Mouse (Mus musculus) heart, postnatal 14 days (tissue): ENCODE data around the gene Rabgap1. TPM values are rescaled to one million over a fixed set of nuclear protein-coding genes. Genes with fewer than 3 reads are reported as not detected.
"Not testable (repeated sequence)": the region's sequence is repeated elsewhere in the genome, so short reads cannot be mapped to it uniquely, and the experiment has no call there.

Source experiments
- DNase-seq, 2 experiments: peaks; one replicate each; pipeline ENCODE4 v3.0.0; 2021 to 2022
- intact Hi-C: fragments of 180-260 bp; cut with DNase I; formaldehyde crosslinking; loops from one replicate; pipeline ENCODE4 v1.15.1; 2025
- total RNA-seq, 2 experiments: library from RNA; stranded (reverse); gene quantifications; 2 replicates each; pipeline ENCODE4 v1.2.3; 2021

Rabgap1 gene
- total RNA-seq, 2 experiments from 2014 or later: 41.3 to 42.4 TPM

DNA sequence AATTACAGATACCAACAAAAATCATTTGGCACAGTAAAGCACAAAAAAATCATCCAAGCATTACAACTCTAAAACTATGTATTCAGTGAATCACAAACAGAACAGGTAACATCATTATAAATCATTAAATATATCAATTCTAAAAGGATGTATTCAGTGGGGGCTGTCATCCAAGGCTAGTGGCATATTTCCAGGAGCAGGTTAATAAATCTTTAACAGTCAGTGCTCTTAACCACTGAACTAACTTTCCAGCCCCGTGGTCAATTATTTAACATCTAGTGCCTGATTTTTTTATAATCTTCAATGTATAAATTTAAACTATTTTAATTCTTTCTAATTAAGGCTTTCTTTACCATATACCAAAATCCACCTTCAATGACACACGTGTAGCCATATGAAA is 62.8 kb downstream of the Rabgap1 start:
- intact Hi-C loops, DNase-seq: not testable (repeated sequence)

DNA sequence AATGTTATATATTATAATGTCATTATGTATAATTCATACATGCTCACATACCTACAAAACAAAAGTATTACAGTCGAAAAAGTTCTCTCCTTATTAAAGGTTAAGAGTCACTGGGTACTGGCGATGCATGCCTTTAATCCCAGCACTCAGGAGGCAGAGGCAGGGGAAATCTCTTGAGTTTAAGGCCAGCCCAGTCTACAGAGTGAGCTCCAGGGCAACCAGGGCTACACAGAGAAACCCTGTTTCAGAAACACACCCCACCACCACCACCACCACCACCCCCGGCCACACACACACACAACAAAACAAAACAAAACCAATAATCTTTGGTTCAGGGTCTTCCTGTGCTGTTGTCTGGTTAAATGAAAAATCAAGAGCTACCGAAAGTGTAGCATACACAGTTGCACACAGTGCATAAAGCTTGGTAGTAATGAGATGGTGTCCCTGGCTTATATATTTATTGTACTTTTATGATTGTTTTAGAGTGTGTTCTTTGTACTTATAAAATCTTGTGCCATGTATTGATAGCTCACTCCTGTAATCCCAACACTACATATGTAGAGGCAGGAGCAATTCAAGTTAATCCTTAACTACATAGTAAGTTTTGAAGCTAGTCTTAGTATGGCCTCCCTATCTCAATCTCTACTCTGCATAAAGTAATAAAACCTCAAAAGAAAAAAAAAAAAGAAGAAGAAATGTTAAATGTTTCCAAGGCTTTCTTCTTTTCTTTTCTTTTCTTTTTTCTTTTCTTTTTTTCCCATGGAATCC is 68.2 kb downstream of the Rabgap1 start:
- no peak for DNase-seq
- intact Hi-C loops: no loop called here

DNA sequence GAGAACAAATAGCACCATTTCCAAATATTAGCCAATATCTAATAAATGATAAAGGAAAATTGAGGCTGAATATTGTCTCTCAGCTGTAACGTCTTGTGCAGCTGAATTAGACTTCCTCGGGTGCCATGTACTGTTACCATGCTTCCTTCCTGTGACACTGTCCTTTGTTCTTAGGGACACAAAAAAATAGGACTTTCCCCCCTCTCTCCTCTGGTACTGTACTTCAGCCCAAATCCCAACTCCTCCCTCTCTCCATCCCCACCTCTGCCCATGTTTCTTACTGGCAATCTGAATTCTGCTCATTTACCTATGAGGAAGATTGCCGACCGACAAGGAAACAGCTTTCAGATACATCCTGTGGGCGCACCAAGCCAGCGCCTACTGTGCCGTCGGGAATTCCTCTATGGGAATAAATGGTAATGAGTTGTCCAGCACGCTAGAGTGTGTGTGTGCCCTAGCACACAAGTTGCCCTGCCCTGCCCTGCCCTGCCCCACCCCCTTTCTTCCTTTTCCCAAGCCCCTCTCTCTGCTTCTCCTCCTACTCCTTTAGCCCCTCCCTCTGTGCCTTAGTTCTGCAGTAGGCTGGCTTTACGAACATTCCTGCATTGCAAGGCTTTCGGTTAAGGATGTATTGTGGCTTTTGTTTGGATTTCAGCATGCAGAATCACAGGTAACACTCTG is 73.1 kb downstream of the Rabgap1 start, which contains the start of gene Gpr21:
TSS of gene Gpr21 (plus strand) at position 303 of the 681 bp plus-strand sequence.
- intact Hi-C loops: no loop called here
- DNase-seq: no peak

DNA sequence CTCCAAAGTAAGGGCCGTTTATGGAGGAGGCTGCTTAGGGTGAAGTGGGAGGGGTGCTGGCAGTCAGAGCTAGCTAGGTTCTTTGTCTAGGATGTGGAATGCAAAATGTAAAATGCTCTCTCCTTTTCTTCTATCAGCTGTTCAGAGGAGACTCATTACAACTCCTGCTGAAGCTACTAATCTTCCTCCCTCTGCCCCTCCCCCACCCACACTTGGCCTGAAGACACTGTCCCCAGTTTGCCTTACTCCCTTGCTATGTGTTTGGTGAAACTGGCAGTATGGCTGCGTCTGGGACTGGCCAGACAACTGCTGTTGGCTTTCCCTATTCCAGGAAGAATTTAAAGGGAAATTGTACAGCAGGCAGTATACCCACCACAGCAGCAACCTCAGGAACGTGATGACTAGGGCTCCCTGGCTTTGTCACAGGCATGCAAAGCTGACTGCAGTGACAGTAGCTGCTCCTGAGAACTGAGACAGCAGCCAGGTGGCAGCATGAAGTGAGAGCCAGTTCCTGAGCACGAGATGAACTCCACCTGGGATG is 73.9 kb downstream of the Rabgap1 start:
- no peak for DNase-seq
- intact Hi-C loops: no loop called here

DNA sequence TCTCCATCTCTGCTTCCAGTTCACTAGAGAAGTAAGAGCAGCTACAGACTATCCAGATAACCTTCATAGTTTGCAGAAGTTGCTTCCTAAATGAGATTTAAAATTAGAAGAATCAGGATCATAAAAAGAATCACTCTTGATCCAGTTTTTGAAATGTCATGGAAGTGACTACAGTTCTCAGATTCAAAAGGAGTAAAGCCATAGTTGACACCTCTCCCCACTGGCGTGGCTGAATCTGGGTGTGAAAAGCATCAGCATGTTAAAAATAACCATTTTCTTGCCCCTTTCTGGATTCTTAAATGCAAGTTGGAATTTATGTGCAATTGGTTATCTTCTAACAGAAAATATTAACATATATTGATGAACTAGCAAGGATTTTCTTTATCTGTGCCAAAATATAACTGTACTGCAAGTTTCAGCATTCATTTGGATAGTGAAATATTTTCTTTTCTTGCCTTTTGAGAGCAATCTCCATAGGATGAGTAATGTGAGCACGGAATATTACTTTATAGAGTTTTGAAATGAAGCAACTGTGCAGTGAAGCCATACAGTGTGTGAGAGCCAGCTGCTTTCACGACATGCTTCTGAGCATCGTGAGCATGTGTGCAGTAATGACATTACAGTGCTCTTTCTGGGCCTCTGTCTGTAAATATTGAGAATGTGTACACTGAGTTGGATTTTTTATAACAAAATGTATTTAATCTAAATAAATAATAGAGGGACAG is 75.6 kb downstream of the Rabgap1 start:
- no peak for DNase-seq
- intact Hi-C loops: no loop called here

DNA sequence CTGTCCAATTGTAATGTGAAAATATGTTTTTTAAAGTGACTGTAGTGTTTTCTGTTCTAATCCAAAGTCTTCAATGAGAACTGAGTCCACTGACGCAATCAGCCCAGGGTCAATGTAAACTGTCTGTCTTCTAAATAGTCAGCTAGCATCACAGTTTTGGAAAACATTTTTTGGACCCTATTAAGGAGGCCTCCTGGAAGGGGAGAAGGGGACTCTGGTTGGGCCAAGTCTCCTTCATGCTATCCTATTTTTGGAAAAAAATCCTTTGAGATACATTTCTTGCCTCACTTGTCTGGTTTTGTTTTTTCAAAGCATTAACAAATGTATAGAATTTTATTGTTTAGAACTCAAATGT is 76.2 kb downstream of the Rabgap1 start:
- intact Hi-C loops: no loop called here
- DNase-seq: no peak

DNA sequence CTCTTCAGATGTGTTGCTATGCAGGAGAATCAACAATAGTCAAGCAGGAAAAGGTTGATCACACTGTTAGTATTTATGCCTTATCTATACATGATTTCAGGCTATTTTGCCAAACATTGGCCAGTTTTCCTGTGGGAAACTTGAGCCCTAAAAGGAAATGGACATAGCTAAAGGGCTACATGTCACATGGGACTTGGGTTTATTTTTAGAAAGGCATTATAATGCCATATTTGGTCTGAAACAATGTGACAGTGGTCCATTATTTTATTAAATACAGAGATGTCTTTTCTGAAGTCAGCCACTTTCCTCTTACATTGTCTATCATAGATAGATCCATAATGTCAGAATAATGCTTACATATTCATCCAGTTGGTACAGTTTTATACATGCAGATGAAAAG is 84.5 kb downstream of the Rabgap1 start:
- intact Hi-C loops: no loop called here
- DNase-seq: no peak

DNA sequence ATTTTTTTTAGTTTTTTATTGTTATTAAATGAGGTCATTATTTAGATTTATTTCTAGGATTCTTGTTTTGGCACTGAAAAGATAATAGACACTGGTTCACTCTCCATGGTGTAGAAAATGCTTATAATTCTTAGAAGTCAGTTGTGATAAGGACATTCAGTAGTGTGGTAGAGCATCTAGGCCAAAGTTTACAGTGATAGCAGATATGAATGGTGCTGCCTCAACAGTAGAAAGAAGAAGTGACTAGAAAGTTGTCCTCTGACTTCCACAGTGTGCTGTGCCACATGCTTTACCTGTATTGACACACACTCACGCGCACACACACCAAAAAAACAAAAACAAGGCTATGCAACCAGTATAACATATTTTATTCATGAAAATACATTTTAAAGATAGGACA is 86.3 kb downstream of the Rabgap1 start:
- intact Hi-C loops: no loop called here
- no peak for DNase-seq

DNA sequence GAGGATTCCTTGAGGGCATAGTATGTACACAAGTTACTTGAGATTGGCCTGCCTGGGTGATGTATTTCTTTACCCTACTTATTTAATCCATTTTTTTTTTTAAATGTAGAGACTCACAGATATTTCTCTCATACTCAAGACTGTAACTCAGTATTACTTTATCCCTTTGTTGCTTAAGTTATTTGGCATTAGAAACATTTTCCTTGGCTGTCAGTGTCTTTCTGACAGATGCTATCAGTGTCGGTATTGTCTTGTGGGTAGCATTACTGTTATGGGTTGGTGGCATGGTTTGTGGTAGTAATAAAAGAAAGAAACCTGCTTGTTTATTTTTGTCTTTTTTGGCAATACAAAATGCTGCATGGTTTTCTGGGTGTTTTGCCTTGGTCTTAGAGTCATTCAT is 87.7 kb downstream of the Rabgap1 start:
- intact Hi-C loops: no loop called here
- no peak for DNase-seq

DNA sequence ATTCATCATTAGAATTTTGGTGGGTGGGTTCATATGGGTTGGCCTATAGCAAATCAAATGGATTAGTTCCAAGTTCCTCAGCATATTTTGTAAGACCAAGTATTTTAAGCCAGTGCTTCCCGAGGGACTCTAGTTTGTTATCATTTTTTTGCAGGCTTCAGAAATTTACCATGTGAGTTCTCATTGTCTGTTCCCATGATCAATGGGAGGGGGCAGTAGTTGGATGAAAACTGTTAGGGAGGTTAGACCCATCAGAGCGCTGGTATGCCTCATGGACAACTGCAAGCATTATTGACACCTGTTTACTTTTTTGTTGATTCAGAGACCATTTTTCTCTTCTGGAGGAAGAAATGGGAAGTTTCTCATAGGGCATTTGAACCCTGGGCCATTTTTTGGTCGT is 88.6 kb downstream of the Rabgap1 start:
- no peak for DNase-seq
- intact Hi-C loops: no loop called here

DNA sequence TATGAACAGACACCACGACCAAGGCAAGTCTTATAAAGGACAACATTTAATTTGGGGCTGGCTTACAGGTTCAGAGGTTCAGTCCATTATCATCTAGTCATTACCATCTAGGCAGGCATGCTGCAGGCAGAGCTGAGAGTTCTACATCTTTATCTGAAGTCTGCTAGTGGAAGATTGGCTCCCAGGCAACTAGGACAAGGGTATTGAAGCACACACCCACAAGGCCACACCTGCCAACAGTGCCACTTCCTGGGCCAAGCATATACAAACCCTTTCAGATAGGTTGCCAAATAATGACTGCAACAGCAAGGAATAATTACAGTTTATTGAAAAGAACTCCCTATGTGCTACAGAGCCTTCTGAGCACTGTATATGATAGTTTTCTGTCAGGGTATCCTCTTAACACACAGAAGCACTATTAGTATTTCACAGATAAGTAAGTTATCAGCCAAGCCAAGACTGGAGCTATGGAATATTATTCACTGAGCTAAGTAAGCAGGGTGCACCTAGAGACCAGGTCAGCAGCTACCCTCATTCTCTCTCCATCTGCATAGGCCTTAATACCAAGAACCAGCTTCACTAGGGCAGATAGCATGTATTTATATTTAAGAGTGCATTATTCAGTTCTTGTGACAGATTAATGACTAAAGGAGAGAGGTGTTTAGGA is 106.4 kb downstream of the Rabgap1 start:
- intact Hi-C loops: no loop called here
- DNase-seq: peak; percentile 20 to 24

DNA sequence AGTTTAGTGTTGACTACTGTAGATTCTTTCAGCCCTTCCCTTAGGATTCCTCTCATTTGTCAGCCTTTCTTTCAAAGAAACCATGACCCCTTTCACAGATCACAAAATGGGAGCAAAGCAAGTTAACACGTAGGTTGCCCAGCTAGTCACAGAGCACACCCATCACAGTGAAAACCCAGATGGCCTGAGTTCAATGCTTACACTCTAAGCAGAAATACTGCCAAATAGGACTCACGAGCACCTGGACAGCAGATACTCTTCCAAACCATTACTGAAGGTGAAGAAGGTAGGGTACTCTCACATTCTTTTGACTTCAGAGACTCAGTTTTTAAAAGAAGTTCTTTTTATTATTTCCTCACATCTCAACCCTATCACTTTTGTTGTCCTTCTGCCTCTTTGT is 113.3 kb downstream of the Rabgap1 start:
- DNase-seq: no peak
- intact Hi-C loops: no loop called here

DNA sequence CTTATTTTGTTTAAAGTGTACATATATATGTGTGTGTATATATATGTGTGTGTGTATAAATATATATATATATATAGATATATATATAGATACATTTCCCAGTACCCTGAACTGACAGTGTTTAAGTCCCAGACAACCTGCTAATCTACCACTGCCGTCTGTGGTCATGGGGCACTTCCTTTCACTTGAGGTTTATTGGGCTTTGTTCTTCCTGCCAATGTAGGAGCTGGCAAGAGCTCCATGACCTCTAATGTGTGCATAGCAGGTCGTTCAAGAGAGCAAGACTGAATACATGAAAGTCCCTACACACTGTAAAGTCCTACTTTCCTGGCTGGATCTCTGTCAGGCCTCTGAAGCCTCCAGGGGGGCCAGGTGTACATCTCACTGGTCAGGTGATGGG is 122.5 kb downstream of the Rabgap1 start:
- DNase-seq: peak in 1 of 2 experiments; percentile 3
- intact Hi-C loops: loop anchor here (5.0 kb wide), 1 partner anchor 207 kb away; no protein-coding TSS in a partner anchor

DNA sequence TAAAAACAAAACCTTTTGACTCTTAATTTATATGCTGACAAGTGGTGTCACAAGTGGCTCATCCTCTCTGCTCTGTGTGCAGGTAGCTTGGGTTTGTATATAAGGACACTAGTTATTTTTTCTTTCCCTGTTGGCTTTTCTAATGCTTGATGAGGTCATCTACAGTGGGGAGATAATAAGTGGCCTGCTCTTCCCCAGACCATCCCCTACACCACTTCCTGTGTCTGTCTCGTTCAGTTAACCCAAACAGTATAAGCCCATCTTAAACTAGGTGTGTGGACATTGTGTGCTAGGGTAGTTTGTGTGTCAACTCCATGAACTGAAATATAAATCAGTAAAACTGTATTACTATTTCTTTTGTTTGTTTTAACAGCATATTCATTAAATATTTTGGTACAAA is 123.0 kb downstream of the Rabgap1 start:
- intact Hi-C loops: loop anchor here (5.0 kb wide), 1 partner anchor 206 kb away; no protein-coding TSS in a partner anchor
- DNase-seq: no peak

DNA sequence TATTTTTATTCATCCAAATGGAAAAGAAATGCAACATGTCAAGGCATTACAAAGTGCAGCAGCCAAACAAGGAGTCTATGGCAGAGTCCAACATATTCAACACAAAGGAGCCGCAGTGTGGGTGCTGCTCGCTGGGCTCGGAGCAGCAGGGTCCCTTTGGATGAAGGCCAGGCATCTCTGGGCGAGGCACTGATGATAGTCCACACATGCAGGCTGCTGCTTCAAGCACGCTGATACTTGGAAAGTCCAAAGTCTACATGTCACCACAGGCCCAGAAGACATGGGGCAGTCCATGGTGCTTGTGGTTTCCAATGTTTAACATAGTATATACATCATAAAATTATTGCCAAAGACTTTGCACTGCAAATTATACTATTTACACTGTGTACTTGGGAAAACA is 126.8 kb downstream of the Rabgap1 start:
- DNase-seq: no peak
- intact Hi-C loops: loop anchor here (5.0 kb wide), 1 partner anchor 202 kb away; no protein-coding TSS in a partner anchor

DNA sequence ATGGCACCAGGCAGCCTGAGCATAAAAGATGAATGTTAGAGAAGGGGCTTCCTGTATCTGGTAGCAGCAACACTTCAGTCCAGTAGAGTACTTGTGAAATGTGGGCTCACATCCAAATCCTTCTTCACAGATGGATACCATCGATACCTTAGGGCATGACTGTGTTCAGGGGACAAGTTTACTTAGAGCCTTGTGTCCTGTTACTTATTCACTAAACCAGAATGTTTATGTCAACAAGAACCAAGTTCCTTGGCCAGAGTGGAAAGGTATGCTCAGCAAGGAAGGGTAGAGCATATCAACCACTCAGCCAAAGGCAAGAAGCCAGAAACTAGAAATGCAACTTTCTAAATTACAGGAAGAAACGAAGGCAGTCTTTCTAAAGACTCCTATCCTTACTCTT is 127.6 kb downstream of the Rabgap1 start:
- intact Hi-C loops: no loop called here
- DNase-seq: no peak

DNA sequence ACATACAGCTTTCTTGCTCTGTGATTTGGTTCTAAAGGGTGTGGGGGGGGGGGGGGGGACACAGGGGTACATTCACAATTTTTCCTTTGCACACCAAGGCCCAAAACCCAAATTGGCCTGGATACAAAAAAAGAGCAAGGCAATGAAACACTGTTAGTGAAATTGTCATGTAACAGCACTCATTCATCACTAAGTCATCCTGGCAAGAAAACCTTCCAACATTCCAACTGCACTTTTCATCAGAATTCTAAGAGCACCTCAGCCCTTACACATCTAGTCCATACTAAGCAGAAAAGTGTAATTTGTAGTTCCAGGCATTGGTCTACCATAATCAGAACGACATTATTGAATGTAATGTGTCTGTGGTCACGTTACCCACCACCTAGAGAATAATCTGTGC is 129.1 kb downstream of the Rabgap1 start:
- intact Hi-C loops: no loop called here
- DNase-seq: no peak

DNA sequence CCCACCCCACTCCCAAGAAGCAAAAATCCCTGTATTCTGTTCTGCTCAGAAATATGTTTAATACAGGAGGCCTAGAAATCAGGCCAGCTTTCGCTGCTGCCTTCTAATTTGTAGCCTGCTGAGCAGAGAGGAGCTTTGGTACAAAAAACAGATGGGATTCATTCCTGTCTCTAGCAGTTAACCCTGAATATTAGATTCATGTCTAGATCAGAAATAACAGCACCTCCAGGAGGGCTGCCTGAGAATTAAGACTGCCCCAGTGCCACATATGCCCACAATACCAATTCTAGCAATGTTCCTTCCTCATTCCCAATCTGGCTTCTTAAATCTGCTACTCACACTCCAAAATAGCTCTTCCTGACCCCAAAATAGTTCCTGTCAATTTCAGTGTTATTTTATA is 133.6 kb downstream of the Rabgap1 start:
- no peak for DNase-seq
- intact Hi-C loops: no loop called here

DNA sequence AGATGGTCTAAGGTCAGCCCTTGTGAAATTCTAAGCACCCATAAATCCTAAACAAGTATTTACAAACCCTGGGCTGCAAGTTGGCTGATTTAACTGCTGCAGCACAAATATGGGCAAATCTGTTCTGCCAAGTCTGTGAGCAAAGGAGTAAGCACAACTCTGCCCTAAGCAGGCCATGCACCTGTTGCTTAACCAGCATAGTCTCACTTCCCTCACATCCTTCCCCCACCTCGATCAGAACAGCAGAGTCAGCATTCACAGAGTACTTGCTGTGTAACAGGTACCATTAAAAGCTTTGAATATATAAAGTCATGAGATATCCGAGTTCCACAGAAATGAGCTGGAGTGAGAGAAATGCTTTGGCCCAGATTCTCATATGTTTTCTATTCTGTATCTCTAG is 135.1 kb downstream of the Rabgap1 start:
- no peak for DNase-seq
- intact Hi-C loops: no loop called here

DNA sequence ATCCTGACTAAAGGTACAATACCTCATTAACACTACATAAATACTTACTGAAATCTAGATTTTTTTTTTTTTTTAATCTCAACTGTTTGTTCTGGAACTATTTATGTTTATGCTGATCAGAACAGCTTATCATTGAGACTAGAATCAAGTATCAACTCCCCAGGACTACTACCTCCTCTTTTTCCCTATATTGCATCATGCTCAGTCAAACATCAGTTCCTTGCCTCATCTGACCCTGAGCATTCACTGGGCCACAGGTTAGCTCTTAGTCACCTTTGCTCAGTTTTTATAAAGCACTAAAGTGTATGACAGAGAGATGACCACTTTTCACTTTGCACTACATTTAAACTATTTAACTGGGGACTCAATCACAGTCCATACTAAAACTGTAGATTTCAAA is 144.8 kb downstream of the Rabgap1 start:
- no peak for DNase-seq
- intact Hi-C loops: no loop called here
